Mouse (Mus musculus) liver, adult 2 months (tissue): ENCODE measurements around the gene Kif18b. TPM values are rescaled to one million over a fixed set of nuclear protein-coding genes. Genes with fewer than 3 reads are reported as not detected.

Experiments used
- DNase-seq: peaks from one replicate; pipeline ENCODE4 v3.0.0-alpha.2; 2011; ENCODE audit warnings: low read depth, low spot score; ENCODE audit errors: extremely low read depth
- H3K27ac ChIP-seq: fragments of 200-500 bp; replicated peaks from 2 replicates; pipeline ENCODE4 v1.5.1; 2012; ENCODE audit warnings: low read depth, mild to moderate bottlenecking, control low read depth, inconsistent platforms, low read length; ENCODE audit not compliant: insufficient read depth
- H3K27me3 ChIP-seq: fragments of 200-500 bp; 2 replicates; pipeline ENCODE4 v1.6.1; 2012; ENCODE audit warnings: mild to moderate bottlenecking, moderate library complexity, low read length, inconsistent platforms; ENCODE audit not compliant: control insufficient read depth, insufficient read depth
- H3K36me3 ChIP-seq: fragments of 200-500 bp; 2 replicates; pipeline ENCODE4 v1.6.1; 2012; ENCODE audit warnings: low read length, inconsistent platforms; ENCODE audit not compliant: control insufficient read depth, insufficient read depth
- H3K4me1 ChIP-seq: fragments of 200-500 bp; 2 replicates; pipeline ENCODE4 v1.6.1; 2011; ENCODE audit warnings: low read length; ENCODE audit not compliant: control insufficient read depth, insufficient read depth
- H3K4me3 ChIP-seq: fragments of 200-500 bp; 2 replicates; pipeline ENCODE4 v1.5.1; 2011; ENCODE audit warnings: low read depth, mild to moderate bottlenecking, control low read depth, low read length, moderate library complexity; ENCODE audit not compliant: insufficient read depth
- H3K79me2 ChIP-seq: fragments of 200-500 bp; 2 replicates; pipeline ENCODE4 v1.6.1; 2012; ENCODE audit warnings: inconsistent platforms, mild to moderate bottlenecking, low read length, moderate library complexity; ENCODE audit not compliant: control insufficient read depth, insufficient read depth
- H3K9ac ChIP-seq: fragments of 200-500 bp; 2 replicates; pipeline ENCODE4 v1.6.1; 2012; ENCODE audit warnings: low read depth, mild to moderate bottlenecking, control low read depth, inconsistent platforms, low read length
- CTCF ChIP-seq: fragments of 200-500 bp; IDR thresholded peaks from 2 replicates; pipeline ENCODE4 v1.5.1; 2011; ENCODE audit warnings: low read depth, low read length, control low read depth
- POLR2A ChIP-seq: fragments of 200-500 bp; IDR thresholded peaks from 2 replicates; pipeline ENCODE4 v1.6.1; 2011; ENCODE audit warnings: low read length, control low read depth; ENCODE audit not compliant: insufficient read depth; ENCODE audit errors: extremely low read depth
- WGBS: fragments of 180-500 bp; shearing (Covaris S2); methylation state at CpG from one replicate; pipeline ENCODE4 v1.1.7; 2018; 5-methylcytosine and 5-hydroxymethylcytosine counted together
- polyA plus RNA-seq: library from polyadenylated mRNA; depleted of rRNA; stranded (reverse); fragments of >200 nt; gene quantifications from 2 replicates; pipeline ENCODE4 v1.2.3, GENCODE M21; 2012
- total RNA-seq: library from RNA; depleted of rRNA; stranded (reverse); fragments of >200 nt; gene quantifications from 2 replicates; pipeline ENCODE4 v1.2.3, GENCODE M21; 2014

Gene Kif18b
- total and polyA plus RNA-seq, 2 experiments, result 0.09 to 0.12 TPM

DNA sequence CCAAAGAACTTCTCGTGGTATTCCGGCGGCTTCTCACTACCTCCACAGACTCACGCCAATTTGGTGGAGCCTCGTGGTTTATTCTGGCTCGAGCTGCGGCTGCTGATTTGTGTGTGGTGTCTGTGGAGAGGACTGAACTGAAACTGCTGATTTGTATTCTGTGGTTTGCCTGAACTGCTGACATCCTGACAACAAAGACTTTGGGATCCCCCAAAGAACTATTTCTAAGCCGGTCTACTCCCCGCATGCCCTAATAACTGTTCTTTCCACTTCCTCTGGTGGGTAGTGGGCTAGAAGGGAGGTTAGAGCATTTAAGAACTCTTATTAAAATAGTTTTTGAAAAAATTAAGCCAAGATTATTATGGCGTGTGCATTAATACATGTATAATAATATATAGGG is 5.7 kb upstream of the Kif18b start:
- Histone ChIP-seq H3K36me3 (no peaks in the 10 kb centered on the region), H3K27me3 (0 out of 2 replicates have a peak, but pooled peaks cover 2% of the 10 kb centered on the region), H3K79me2 (no peaks in the 10 kb centered on the region), H3K4me1 (no peaks in the 10 kb centered on the region), H3K27ac (no peak overlapping the region), H3K4me3 (no peak overlapping the region), H3K9ac (no peak overlapping the region)
- TF ChIP-seq CTCF (no peak), POLR2A (no peak)
- WGBS, result 89% methylated on average over 10 of the region's 10 CpGs
- DNase-seq, result no peak

DNA sequence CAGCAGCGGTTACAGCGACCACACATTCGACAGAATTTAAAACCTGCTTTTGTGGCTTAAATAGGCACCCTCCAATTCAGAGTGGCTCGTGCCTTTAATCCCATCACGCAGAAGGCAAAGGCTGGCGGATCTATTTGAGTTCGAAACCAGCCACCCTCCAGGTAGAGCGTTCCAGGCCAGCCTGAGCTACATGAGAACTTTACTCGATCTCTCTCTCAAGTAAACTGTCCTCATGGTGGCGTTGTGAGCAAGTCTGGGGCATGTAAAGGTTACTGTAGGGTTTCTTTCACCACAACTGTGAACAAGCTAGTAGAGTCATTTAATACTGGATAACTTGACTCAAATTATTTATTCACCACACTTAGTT is 410 bp upstream of the Kif18b start:
- 2% methylated on average over 10 of the region's 10 CpGs for WGBS
- peak overlapping the region; percentile 58 for H3K9ac ChIP-seq
- 0 out of 2 replicates have a peak, but pooled peaks cover under 1% of the 10 kb centered on the region for H3K27me3 ChIP-seq
- no peaks in the 10 kb centered on the region for H3K79me2 ChIP-seq
- peak overlapping the region; percentile 34 for H3K4me3 ChIP-seq
- H3K36me3 ChIP-seq, result no peaks in the 10 kb centered on the region
- peak; percentile 5 for DNase-seq
- no peak overlapping the region for H3K27ac ChIP-seq
- TF ChIP-seq CTCF, result no peak
- no peak for TF ChIP-seq POLR2A
- peaks cover 4% of the 10 kb centered on the region; the same call in 1 of the 2 replicates for H3K4me1 ChIP-seq

DNA sequence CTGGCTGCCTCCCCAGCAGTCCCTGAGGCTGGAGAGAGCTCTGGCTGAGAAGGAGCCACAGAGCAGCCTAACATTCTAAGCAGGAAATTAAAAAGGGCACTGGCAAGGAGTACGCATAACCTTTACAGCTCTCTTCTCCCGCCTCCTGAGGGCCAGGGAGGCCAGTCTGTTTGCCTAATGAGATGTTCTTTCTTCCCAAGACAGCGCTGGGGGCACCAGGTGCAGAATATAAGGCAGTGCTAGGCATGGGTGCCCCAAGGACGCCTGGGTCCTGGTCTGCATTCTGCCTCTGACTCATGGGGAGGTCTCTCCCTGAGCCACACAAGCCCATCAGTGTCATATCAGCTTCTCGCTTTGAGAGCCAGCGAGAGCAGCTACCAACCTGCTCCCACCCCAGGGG is 3.4 kb downstream of the Kif18b start:
- Histone ChIP-seq H3K27me3 (no peaks in the 10 kb centered on the region), H3K9ac (no peak overlapping the region), H3K79me2 (no peaks in the 10 kb centered on the region), H3K4me1 (peaks cover 4% of the 10 kb centered on the region; the same call in 1 of the 2 replicates), H3K36me3 (no peaks in the 10 kb centered on the region), H3K4me3 (no peak overlapping the region), H3K27ac (no peak overlapping the region)
- DNase-seq, result no peak
- WGBS, result 95% methylated on average over 6 of the region's 6 CpGs
- TF ChIP-seq POLR2A, result no peak
- TF ChIP-seq CTCF, result no peak

DNA sequence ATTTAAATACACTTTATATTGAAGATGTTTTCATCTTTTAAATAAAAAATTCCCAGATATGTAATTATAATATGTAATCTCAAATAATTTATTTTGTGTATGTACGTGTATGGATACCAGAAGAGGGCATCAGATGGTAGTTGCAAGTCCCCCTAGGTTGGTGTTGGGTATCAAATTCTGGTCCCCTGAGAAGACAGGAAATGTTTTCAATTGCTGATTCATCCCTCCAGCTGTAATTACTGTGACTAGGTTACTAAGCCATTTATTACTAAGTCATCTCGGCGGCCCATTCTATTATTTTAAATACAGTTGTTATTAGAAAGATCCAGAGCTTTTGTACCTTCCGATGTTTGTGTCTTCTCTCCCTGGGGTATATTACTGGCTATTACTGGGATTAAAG is 6.8 kb downstream of the Kif18b start:
- no peak overlapping the region for H3K27ac ChIP-seq
- no peak for DNase-seq
- TF ChIP-seq CTCF, result no peak
- TF ChIP-seq POLR2A, result no peak
- H3K9ac ChIP-seq, result no peak overlapping the region
- H3K79me2 ChIP-seq, result no peaks in the 10 kb centered on the region
- H3K36me3 ChIP-seq, result no peaks in the 10 kb centered on the region
- WGBS, result 94% methylated on average over 4 of the region's 4 CpGs
- H3K4me3 ChIP-seq, result no peak overlapping the region
- no peaks in the 10 kb centered on the region for H3K27me3 ChIP-seq
- H3K4me1 ChIP-seq, result no peaks in the 10 kb centered on the region

DNA sequence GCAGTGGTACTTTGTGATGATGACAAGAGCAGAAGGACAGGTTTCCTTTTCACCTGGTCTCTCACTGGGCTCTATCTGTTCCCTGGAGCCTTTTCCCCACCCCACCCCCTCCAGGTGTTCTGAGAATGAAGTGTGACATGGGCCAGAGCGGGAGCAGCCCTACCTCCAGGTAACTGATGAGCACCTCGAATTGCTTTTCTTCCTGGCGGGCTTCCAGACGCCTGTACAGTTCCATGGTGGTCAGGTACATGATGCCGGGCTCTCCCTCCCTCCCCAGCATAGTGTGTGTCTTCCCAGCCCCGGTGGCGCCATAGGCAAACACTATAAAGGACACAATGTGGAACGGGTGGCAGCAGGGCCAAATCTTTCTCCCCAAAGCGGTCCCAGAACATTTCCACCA is 9.5 kb downstream of the Kif18b start:
- Histone ChIP-seq H3K4me3 (no peak overlapping the region), H3K9ac (no peak overlapping the region), H3K79me2 (no peaks in the 10 kb centered on the region), H3K27ac (no peak overlapping the region), H3K27me3 (no peaks in the 10 kb centered on the region), H3K36me3 (no peaks in the 10 kb centered on the region), H3K4me1 (no peaks in the 10 kb centered on the region)
- WGBS, result 92% methylated on average over 9 of the region's 9 CpGs
- no peak for TF ChIP-seq POLR2A
- no peak for TF ChIP-seq CTCF
- DNase-seq, result no peak

DNA sequence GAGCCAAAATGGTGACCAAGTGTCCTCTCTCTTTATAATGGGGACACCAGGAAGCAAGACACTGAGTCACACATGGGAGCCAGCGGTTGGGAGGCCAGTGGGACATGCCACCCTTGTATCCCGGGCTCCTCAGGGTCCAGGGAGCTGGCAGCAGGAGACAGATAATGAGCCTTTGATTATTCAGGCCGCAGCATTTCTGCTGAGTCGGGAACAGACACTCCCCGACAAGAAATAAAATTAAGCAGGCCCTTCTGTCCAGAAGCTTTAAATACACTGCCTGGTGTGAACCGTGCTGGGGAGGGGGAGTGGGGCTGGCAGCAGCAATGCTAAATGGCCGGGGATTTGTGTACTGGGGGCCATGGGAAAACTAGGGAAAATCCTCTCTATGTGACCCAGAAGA is 13.5 kb downstream of the Kif18b start:
- no peaks in the 10 kb centered on the region for H3K4me1 ChIP-seq

More for the DNA sequence above, 13.5 kb downstream of the Kif18b start:
- Histone ChIP-seq H3K27me3 (no peaks in the 10 kb centered on the region), H3K9ac (no peak overlapping the region), H3K79me2 (no peaks in the 10 kb centered on the region), H3K27ac (no peak overlapping the region), H3K36me3 (no peaks in the 10 kb centered on the region), H3K4me3 (no peak overlapping the region)
- WGBS, result 91% methylated on average over 7 of the region's 7 CpGs
- DNase-seq, result no peak
- TF ChIP-seq CTCF, result no peak
- TF ChIP-seq POLR2A, result no peak
